Mouse (Mus musculus) intestine, embryonic 14.5 days (tissue): ENCODE measurements at regions not wholly inside any gene's neighbourhood (a gene's known extent, or its start where the extent isn't known, plus 50 kb on each side); places are given as distances from the start of the nearest gene placed in this dataset.

Experiments used
- ATAC-seq: fragments of 200-750 bp; cut with Nextera tagmentation; replicated peaks from 2 replicates; pipeline ENCODE4 v1.8.0; 2017; ENCODE audit warnings: low read depth, moderate number of reproducible peaks, moderate TSS enrichment, moderate library complexity; ENCODE audit not compliant: low FRiP score, low TSS enrichment
- DNase-seq: peaks from one replicate; pipeline ENCODE4 v3.0.0-alpha.2; 2018; ENCODE audit warnings: low spot score
- H3K27ac ChIP-seq: fragments of 300-500 bp; sonication (generic); 2 replicates; pipeline ENCODE4 v1.5.1; 2014; ENCODE audit warnings: low read depth, mild to moderate bottlenecking, control low read depth
- H3K27me3 ChIP-seq: fragments of 300-500 bp; sonication (generic); replicated peaks from 2 replicates; pipeline ENCODE4 v1.6.1; 2014; ENCODE audit warnings: low read length, control low read depth; ENCODE audit not compliant: control insufficient read depth, insufficient read depth
- H3K36me3 ChIP-seq: fragments of 300-500 bp; sonication (generic); 2 replicates; pipeline ENCODE4 v1.6.1; 2014; ENCODE audit warnings: low read length, control low read depth; ENCODE audit not compliant: control insufficient read depth, insufficient read depth
- H3K4me1 ChIP-seq: fragments of 300-500 bp; sonication (generic); replicated peaks from 2 replicates; pipeline ENCODE4 v1.6.1; 2014; ENCODE audit warnings: low read length, control low read depth, mixed read lengths; ENCODE audit not compliant: control insufficient read depth, insufficient read depth
- H3K4me2 ChIP-seq: fragments of 300-500 bp; sonication (generic); 2 replicates; pipeline ENCODE4 v1.6.1; 2014; ENCODE audit warnings: low read length
- H3K4me3 ChIP-seq: fragments of 300-500 bp; sonication (generic); 2 replicates; pipeline ENCODE4 v1.5.1; 2014; ENCODE audit warnings: low read depth, low read length, control low read depth, mixed read lengths
- H3K9ac ChIP-seq: fragments of 300-500 bp; sonication (generic); 2 replicates; pipeline ENCODE4 v1.6.1; 2014; ENCODE audit warnings: mild to moderate bottlenecking, low read length
- H3K9me3 ChIP-seq: fragments of 300-500 bp; sonication (generic); 2 replicates; pipeline ENCODE4 v1.6.1; 2016; ENCODE audit warnings: low read length, control low read depth; ENCODE audit not compliant: control insufficient read depth
- WGBS: fragments of 180-500 bp; shearing (Covaris S2); extraction: QIAGEN DNeasy Blood & Tissue Kit; methylation state at CpG from one replicate; pipeline ENCODE4 v1.1.7; 2014; 5-methylcytosine and 5-hydroxymethylcytosine counted together

DNA sequence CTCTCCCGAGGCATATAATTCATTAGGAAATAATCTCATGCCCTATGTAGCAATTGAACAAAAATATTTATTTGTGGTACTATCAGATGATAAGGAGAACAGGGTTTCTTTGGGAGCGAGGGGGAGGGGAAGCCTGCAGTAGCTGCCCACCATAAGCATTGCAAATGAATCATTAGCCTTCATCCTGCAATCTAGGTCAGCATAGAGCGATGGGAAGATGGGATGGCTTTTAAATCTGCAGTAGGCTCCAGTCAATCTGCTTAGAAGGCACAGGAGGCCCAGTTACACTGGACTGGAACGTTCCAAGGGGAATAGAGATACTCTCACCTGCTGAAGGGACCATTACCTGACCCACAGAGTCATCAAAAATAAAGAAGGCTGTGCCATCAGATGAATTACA, 478.7 kb downstream of the Prss52 start:
- Histone ChIP-seq H3K4me1 (peaks cover 3% of the 10 kb centered on the region; the same call in 1 of the 2 replicates), H3K27ac (no peak overlapping the region), H3K36me3 (no peaks in the 10 kb centered on the region), H3K4me3 (no peak overlapping the region), H3K27me3 (peaks cover 80% of the 10 kb centered on the region), H3K9ac (no peak overlapping the region), H3K4me2 (no peak overlapping the region), H3K9me3 (no peaks in the 10 kb centered on the region)
- no peak for ATAC-seq
- DNase-seq = no peak
- 34% methylated on average over 4 of the region's 4 CpGs for WGBS

DNA sequence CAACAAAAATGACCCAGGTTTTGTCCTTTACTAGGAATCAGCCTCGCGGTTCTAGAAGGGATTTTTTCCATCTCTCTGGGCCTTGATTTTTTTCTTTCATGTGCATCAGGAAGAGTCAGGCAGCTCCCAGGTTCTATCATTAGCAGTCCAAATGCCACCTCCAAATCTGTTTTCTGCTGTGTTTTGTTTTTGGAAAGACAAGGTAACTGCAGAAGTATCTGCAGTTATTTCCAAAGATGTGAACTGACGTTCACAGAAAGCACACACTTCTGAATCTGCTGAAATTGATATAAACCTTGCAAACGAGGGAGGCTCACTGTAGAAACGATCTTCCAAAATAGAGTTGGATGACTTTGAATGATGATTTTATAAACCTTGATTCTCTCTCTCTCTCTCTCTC, 480.1 kb downstream of the Prss52 start:
- 57% methylated on average over 5 of the region's 5 CpGs for WGBS
- peaks cover 94% of the 10 kb centered on the region for H3K27me3 ChIP-seq
- H3K27ac ChIP-seq = no peak overlapping the region
- H3K36me3 ChIP-seq = no peaks in the 10 kb centered on the region
- H3K4me1 ChIP-seq = peaks cover 4% of the 10 kb centered on the region; the same call in 1 of the 2 replicates
- H3K4me3 ChIP-seq = no peak overlapping the region
- no peaks in the 10 kb centered on the region for H3K9me3 ChIP-seq
- DNase-seq (no peak), ATAC-seq (no peak)
- H3K4me2 ChIP-seq = no peak overlapping the region
- H3K9ac ChIP-seq = no peak overlapping the region

DNA sequence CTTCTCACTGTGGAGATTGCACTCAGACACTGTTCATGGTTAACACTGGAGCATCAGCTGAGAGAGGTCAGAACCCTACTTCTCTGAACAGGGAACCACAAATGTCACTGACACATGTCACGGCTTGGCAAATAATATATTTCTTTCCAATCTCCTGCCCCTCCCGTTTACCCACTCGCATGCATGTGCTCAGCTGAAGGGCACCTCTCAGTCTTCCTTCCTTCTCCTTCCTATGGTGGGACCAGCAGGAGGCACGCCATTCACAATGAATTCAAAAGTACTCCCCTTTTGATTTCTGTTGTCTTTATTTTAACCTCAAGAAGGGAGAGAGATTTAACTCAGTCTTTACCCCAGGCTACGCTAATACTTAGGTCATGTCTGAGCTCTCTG, 481.0 kb downstream of the Prss52 start:
- Histone ChIP-seq H3K36me3 (no peaks in the 10 kb centered on the region), H3K4me1 (peaks cover 9% of the 10 kb centered on the region), H3K9me3 (no peaks in the 10 kb centered on the region), H3K9ac (no peak overlapping the region), H3K27me3 (peaks cover 95% of the 10 kb centered on the region), H3K4me2 (no peak overlapping the region), H3K27ac (no peak overlapping the region), H3K4me3 (no peak overlapping the region)
- ATAC-seq = no peak
- WGBS = 19% methylated on average over 5 of the region's 5 CpGs
- DNase-seq = no peak

DNA sequence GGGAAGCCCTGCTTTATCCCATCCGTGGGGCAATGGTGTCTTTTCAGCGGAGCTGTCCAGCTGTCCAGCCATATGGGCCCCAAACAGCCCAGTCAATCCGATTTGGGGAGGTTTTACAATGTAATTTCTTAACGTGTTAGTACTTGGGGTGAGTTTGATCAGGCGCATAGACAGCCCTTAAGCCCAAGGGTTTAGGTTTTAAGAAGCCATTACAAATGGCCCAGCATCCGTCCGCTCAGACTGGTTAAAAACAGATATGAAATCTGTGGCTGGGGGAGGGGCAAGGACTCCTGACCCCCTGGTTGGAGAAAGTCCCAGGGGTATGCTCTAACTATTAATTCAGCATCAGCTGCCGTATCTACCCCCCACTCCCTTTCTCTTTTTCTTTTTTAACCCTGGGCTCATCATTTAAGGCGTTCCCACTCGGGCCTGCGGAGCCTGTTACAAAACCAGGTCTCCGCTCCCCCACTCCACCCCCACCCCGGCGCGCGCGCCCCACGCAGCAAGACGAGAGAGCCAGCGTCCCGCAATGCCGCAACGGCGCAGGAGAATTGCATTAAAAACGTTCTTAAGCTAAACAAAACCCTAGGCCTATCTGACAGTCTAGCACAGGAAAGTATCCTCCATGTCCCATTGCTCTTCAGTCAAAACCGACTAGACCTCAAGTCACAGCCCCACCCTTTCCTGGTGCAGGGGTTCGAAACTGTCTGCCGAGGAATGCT, 481.5 kb downstream of the Prss52 start:
- no peak overlapping the region for H3K4me2 ChIP-seq
- no peak overlapping the region for H3K27ac ChIP-seq
- H3K9me3 ChIP-seq = no peaks in the 10 kb centered on the region
- ATAC-seq (no peak), DNase-seq (no peak)
- H3K4me3 ChIP-seq = no peak overlapping the region
- peaks cover 11% of the 10 kb centered on the region for H3K4me1 ChIP-seq
- WGBS = 5% methylated on average over 28 of the region's 28 CpGs
- peaks cover 95% of the 10 kb centered on the region for H3K27me3 ChIP-seq
- no peaks in the 10 kb centered on the region for H3K36me3 ChIP-seq
- H3K9ac ChIP-seq = no peak overlapping the region

DNA sequence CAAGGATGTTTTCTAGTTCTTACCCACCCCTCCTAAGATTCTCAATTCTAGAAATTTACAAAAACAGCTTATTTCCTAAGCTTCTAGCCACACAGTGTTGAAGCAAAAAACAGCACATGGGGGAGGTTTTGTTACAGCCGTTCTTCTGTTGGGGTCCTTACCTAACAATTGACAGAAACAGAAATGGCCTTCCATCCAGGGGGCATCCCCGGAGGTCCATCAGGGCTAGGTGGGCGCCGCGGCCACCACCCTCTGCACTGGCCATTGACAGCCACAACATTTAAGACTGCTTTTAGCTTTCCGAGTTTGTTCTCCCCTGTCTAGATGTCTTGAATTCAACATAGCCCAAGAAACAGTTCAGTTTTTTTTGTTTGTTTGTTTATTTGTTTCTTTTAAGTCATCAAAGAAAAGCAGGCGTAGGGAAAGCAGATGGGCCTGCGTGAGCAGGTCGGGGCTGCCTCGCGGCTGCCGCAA, 482.3 kb downstream of the Prss52 start:
- H3K4me3 ChIP-seq = peak overlapping the region; percentile 43
- no peak overlapping the region for H3K27ac ChIP-seq
- H3K27me3 ChIP-seq = peaks cover 97% of the 10 kb centered on the region
- ATAC-seq (no peak), DNase-seq (no peak)
- no peaks in the 10 kb centered on the region for H3K9me3 ChIP-seq
- peak overlapping the region; percentile 73 for H3K4me2 ChIP-seq
- WGBS = 9% methylated on average over 12 of the region's 12 CpGs
- H3K4me1 ChIP-seq = peaks cover 11% of the 10 kb centered on the region
- no peaks in the 10 kb centered on the region for H3K36me3 ChIP-seq
- no peak overlapping the region for H3K9ac ChIP-seq

DNA sequence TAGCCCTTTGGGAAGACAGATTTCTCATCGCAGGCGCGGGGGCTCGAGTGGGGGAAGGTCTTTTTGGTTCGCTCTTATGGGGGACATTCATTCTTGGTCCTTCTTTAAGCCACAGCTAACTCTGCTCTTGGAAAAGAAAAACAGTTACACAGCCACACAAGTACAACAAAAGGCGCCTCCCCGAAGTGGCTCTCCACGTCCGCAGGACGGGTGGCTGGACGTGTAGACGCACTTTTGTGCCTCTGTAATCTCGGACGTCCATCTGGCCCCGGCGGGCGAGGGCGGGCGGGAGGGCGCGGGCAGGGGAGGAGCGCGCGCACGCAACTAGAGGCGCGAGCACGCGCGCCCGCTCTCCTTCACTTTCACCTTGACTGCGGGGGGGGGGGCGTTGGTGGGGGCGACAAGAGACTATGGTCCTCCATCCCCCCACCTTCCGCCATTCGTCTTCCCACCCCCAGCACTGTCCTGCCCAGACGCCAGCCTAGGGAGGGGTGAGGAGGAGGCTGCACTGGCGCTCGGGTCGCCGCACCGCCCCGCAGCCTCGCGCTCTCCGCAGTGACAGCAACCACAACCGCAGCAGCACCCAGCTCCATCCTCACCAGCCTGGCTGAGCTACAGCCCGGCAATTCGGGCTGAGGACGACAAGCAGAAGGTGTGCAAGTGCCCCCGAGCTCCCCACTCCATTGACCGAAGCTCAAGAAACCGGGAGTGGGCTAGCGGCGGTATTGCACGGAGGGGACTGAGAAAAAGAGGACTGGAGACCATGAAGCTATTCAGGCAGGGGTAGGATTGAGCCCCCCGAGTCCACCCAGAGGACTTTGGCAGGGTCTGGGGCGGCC, 483.0 kb downstream of the Prss52 start:
- DNase-seq (peak; percentile 77), ATAC-seq (0 out of 2 replicates have a peak, but pooled peaks have one; percentile 40)
- Histone ChIP-seq H3K4me3 (peak overlapping the region; percentile 43), H3K27me3 (peaks cover 98% of the 10 kb centered on the region), H3K27ac (no peak overlapping the region), H3K4me1 (peaks cover 11% of the 10 kb centered on the region), H3K9me3 (no peaks in the 10 kb centered on the region), H3K9ac (no peak overlapping the region; the same call in 1 of the 2 replicates), H3K36me3 (no peaks in the 10 kb centered on the region), H3K4me2 (peak overlapping the region; percentile 73)
- WGBS = under 1% methylated on average over 50 of the region's 58 CpGs

DNA sequence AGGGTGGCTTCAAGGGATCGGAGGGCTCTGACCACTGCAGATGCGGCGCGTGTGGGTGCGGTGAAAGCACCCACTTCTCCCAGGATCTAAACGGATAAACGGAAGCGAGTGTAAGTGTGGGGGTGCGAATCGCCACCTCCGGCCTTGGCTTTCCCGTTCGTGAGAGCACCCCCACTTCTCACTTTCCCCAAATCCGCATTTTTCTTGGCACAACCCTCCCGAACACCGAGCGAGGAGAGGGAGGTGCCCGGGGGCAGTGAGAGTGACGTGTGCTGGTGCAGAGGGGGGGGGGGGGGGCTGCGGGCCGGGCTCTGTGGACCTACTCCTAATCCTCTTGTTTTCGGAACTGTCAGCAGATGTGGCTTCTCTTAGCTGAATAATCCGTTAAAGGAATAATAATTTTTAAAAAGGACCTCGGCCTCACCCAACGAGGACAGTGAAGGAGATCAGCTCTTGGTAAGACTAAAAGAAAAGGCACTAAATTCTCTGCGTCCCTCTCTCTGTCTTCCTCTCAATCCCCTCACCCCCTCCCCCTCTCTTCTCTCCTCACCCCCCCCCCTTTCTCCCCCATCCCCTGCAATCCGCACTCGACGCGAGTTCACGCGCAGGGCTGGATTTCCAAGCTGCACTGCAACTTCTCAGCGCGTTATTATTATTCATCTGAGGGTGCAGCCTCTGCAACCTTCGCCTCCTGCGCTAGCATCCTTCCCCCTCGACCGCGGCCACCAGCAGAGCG, 483.8 kb downstream of the Prss52 start:
- Histone ChIP-seq H3K36me3 (no peaks in the 10 kb centered on the region), H3K4me2 (peak overlapping the region; percentile 73), H3K4me3 (peak overlapping the region; percentile 43), H3K27ac (no peak overlapping the region), H3K9ac (no peak overlapping the region; the same call in 1 of the 2 replicates), H3K27me3 (peaks cover 99% of the 10 kb centered on the region), H3K9me3 (no peaks in the 10 kb centered on the region), H3K4me1 (peaks cover 11% of the 10 kb centered on the region)
- WGBS = 2% methylated on average over 39 of the region's 40 CpGs
- DNase-seq (no peak), ATAC-seq (no peak)

DNA sequence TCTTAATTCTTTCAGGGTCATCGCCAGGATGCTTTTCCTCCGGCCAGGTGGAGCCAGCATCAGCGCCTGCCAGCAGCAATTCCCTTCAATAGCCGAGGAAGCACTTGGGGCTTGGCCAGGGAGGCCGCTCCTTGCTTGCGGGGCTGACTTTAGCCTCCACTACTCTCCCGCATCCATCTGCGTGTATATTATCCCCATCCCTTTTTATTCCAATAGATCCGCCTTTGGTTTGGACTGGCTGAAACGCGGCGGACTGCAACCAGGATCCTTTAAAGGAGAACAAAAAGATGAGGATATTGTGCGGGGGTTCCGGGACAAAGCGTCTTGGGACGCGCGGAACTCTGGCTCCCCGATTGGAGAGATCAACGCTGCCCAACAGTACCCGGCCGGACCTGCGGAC, 484.5 kb downstream of the Prss52 start:
- Histone ChIP-seq H3K27ac (no peak overlapping the region), H3K9ac (no peak overlapping the region), H3K27me3 (peaks cover 100% of the 10 kb centered on the region), H3K36me3 (no peaks in the 10 kb centered on the region), H3K9me3 (no peaks in the 10 kb centered on the region), H3K4me1 (peaks cover 11% of the 10 kb centered on the region), H3K4me3 (0 out of 2 replicates have a peak overlapping the region, but pooled peaks have one; percentile 43), H3K4me2 (no peak overlapping the region; the same call in 1 of the 2 replicates)
- DNase-seq (no peak), ATAC-seq (no peak)
- WGBS = 1% methylated on average over 23 of the region's 23 CpGs
